Mouse (Mus musculus) hindbrain, postnatal 0 days (tissue): ENCODE data around the gene Zfp658. TPM values are rescaled to one million over a fixed set of nuclear protein-coding genes. Genes with fewer than 3 reads are reported as not detected.
A peak's percentile ranks its signal among the peaks of the same experiment; 100 is the strongest.

ENCODE experiments used
- ATAC-seq: fragments of 200-750 bp; cut with Nextera tagmentation; 2 replicates; pipeline ENCODE4 v1.8.0; 2017; ENCODE audit warnings: mild to moderate bottlenecking, moderate TSS enrichment, moderate library complexity
- DNase-seq: peaks from one replicate; pipeline ENCODE4 v3.0.0-alpha.2; 2015; ENCODE audit warnings: low spot score
- H3K27ac ChIP-seq: fragments of 300-500 bp; sonication (generic); 2 replicates; pipeline ENCODE4 v1.5.1; 2014; ENCODE audit warnings: mild to moderate bottlenecking
- H3K27me3 ChIP-seq: fragments of 300-500 bp; sonication (generic); 2 replicates; pipeline ENCODE4 v1.6.1; 2014; ENCODE audit warnings: low read length, mixed read lengths; ENCODE audit not compliant: insufficient read depth
- H3K36me3 ChIP-seq: fragments of 300-500 bp; sonication (generic); 2 replicates; pipeline ENCODE4 v1.6.1; 2014; ENCODE audit warnings: low read length, mixed read lengths; ENCODE audit not compliant: insufficient read depth
- H3K4me1 ChIP-seq: fragments of 300-500 bp; sonication (generic); 2 replicates; pipeline ENCODE4 v1.6.1; 2014; ENCODE audit warnings: antibody characterized with exemption, low read length, mixed read lengths; ENCODE audit not compliant: insufficient read depth
- H3K4me2 ChIP-seq: fragments of 300-500 bp; sonication (generic); 2 replicates; pipeline ENCODE4 v1.6.1; 2014; ENCODE audit warnings: low read depth, mild to moderate bottlenecking, low read length, moderate library complexity, mixed read lengths
- H3K4me3 ChIP-seq: fragments of 300-500 bp; sonication (generic); 2 replicates; pipeline ENCODE4 v1.5.1; 2014; ENCODE audit warnings: low read length
- H3K9ac ChIP-seq: fragments of 300-500 bp; sonication (generic); replicated peaks from 2 replicates; pipeline ENCODE4 v1.6.1; 2014; ENCODE audit warnings: mild to moderate bottlenecking, low read length, moderate library complexity, mixed read lengths
- H3K9me3 ChIP-seq: fragments of 300-500 bp; sonication (generic); 2 replicates; pipeline ENCODE4 v1.6.1; 2016; ENCODE audit warnings: low read length, mixed read lengths
- CTCF ChIP-seq: IDR thresholded peaks from 2 replicates; pipeline ENCODE4 v1.5.1; 2016; ENCODE audit warnings: antibody characterized with exemption, control low read depth, low read depth
- WGBS: fragments of 180-500 bp; shearing (Covaris S2); extraction: QIAGEN DNeasy Blood & Tissue Kit; methylation state at CpG from one replicate; pipeline ENCODE4 v1.1.7; 2014; 5-methylcytosine and 5-hydroxymethylcytosine counted together
- polyA plus RNA-seq: library from polyadenylated mRNA; unstranded; fragments of >200 nt; fragmentation: Nextera tagmentation; extraction: Ambion mirVana; gene quantifications from 2 replicates; pipeline ENCODE4 v1.2.1, GENCODE M21; 2015
- total RNA-seq: library from RNA; depleted of rRNA; stranded (reverse); fragments of >200 nt; gene quantifications from 2 replicates; pipeline ENCODE4 v1.2.3, GENCODE M21; 2014

Zfp658 gene
- total and polyA plus RNA-seq, 2 experiments from 2014 or later: 2.5 to 8.3 TPM

DNA sequence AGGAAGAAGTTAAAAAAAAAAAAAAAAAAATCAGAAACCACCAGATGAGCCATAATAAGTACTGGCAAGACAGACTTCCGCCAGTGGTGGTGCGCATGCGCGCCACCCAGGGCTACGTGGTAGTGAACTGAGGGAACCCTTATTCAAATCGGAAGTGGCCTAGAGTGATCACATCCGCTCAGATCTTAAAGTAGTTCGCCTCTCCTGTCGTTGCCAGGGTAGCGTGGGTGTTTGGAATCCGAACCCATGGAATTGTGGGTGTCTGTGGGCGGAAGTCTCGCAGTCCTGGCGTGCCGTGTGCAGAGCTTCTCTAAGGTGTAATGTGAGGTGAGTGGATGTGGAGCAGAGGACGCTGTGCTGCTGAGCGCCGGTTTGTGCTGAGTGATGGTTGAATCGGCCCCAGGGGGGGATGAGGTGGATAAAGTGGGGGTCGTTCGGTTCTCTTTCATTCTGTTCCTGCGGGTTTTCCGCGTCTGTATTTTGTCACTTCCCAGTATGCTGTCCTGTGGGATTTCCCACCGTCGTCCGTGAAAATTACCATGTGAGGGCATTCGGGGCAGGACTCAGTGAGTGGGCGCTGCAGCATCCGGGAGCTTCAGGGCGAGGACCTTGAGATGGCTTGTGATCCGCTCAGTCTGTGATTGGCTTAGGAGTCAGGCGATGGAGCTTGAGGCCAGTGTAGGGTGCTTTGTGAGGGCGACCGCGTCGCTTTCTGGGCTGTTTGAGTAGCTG, 17.6 kb downstream of the Zfp658 start, which contains the start of gene Zfp719:
Zfp719 (plus strand) TSS at position 171 of the 732 bp plus-strand sequence.
- ATAC-seq: peak; percentile 97

DNA sequence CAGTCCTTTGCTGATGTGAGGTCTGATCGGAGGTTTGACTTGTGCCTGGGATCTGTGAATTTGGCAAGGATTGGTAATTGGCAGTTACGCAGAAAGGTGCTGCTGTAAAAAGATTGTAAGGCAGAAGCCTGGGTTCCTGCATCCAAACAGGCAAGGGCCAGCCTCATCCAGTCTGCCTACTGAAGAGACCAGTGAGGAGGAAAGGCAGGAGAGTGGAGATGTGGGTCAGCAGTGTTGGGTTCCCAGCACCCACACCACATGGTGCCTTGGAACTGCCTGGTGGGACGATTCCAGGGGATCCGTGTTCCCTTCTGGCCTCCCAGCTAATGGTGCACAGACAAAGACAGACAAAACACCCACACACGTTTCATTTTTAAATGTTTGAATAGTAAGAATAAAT, 18.5 kb downstream of the Zfp658 start:
- Histone ChIP-seq H3K4me3 (peak overlapping the region; percentile 69), H3K4me1 (peaks cover 14% of the 10 kb centered on the region), H3K4me2 (peak overlapping the region; percentile 81), H3K9ac (peak overlapping the region; percentile 74), H3K9me3 (no peaks in the 10 kb centered on the region), H3K27ac (peak overlapping the region; percentile 95), H3K36me3 (peaks cover 14% of the 10 kb centered on the region), H3K27me3 (no peaks in the 10 kb centered on the region)
- ATAC-seq: no peak
- TF ChIP-seq CTCF: no peak
- WGBS: 53% methylated on average over 5 of the region's 5 CpGs
- DNase-seq: no peak

More for the DNA sequence above, 17.6 kb downstream of the Zfp658 start, which contains the start of gene Zfp719:
- TF ChIP-seq CTCF: no peak; the same call in 1 of the 2 replicates
- peak within 1 kb of the TSS; percentile 74 for H3K9ac ChIP-seq
- peaks cover 14% of the 10 kb centered on the region for H3K4me1 ChIP-seq
- H3K9me3 ChIP-seq: no peaks in the 10 kb centered on the region
- DNase-seq: peak; percentile 98
- WGBS: under 1% methylated on average over 37 of the region's 37 CpGs
- peak within 1 kb of the TSS; percentile 95 for H3K27ac ChIP-seq
- H3K36me3 ChIP-seq: peaks cover 9% of the 10 kb centered on the region
- H3K4me2 ChIP-seq: peak within 1 kb of the TSS; percentile 81
- H3K4me3 ChIP-seq: peak within 1 kb of the TSS; percentile 69
- no peaks in the 10 kb centered on the region for H3K27me3 ChIP-seq

- H3K27me3 ChIP-seq: no peaks in the 10 kb centered on the region
- no peak overlapping the region for H3K4me3 ChIP-seq
- H3K9me3 ChIP-seq: no peaks in the 10 kb centered on the region
- H3K9ac ChIP-seq: no peak overlapping the region
- DNase-seq: no peak
- H3K4me1 ChIP-seq: peaks cover 14% of the 10 kb centered on the region
- peak; percentile 19; the same call in 1 of the 2 replicates for TF ChIP-seq CTCF
- no peak overlapping the region for H3K27ac ChIP-seq
- no peak for ATAC-seq
- H3K36me3 ChIP-seq: peaks cover 39% of the 10 kb centered on the region
- 89% methylated on average over 5 of the region's 5 CpGs for WGBS
- no peak overlapping the region for H3K4me2 ChIP-seq
Measured at GRCm38 (mm10) chr7:43584790-43585189, 22.7 kb downstream of the Zfp658 start.

GRCm38 (mm10) chr7:43601884-43602283, 39.8 kb downstream of the Zfp658 start:
- TF ChIP-seq CTCF: no peak
- Histone ChIP-seq H3K9ac (no peak overlapping the region), H3K27ac (no peak overlapping the region), H3K4me2 (no peak overlapping the region), H3K4me3 (no peak overlapping the region), H3K4me1 (no peaks in the 10 kb centered on the region), H3K36me3 (no peaks in the 10 kb centered on the region), H3K9me3 (no peaks in the 10 kb centered on the region), H3K27me3 (no peaks in the 10 kb centered on the region)
- ATAC-seq (no peak), DNase-seq (no peak)
- 36% methylated on average over 5 of the region's 5 CpGs for WGBS

DNA sequence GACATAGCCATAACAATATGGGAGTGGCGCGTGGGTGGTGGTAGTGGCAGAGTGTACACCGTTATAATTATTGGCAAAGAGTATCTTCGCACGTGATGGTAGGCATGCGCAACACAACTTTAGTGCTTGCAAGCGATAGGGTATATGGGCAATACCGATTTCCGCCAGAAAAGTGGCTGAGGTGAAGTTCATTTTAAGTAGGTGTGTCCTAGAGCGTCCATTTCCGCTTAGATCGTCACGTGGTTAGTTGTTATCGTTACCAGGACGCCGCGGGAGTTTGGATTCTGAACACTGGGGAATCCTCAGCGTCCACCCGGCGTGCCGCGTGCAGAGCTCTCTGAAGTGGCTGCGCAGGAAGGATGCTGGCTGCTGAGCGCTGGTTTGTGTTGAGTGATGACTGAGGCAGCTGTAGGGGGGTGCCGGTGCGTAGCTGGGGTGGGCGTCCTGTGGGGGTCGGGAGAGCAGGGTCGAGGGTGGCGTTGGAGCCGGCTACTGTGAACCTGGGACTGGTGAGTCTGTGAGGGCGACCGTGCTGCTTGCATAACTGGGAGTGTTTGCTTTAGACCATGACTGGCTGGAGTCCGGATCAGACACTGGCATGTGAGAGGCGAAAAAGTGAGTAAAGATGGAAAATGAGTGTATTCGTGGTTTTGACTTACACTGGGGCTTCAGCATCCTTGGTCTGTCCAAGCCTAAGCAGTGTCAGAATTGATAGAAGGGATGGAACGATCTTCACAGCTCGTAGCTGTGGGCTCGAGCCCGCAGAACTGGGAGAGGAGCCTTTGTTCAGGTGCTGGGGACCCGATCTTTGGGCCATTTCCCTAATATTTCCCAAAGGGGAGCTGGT, 45.1 kb downstream of the Zfp658 start, which contains the start of gene Zfp819:
Zfp819 (plus strand) TSS at position 274 of the 847 bp plus-strand sequence.
- TF ChIP-seq CTCF: peak; percentile 7; the same call in 1 of the 2 replicates

GRCm38 (mm10) chr7:43607743-43608287, 45.8 kb downstream of the Zfp658 start:
- no peak for ATAC-seq
- Histone ChIP-seq H3K36me3 (no peaks in the 10 kb centered on the region), H3K9ac (no peak overlapping the region), H3K27ac (no peak overlapping the region), H3K4me1 (no peaks in the 10 kb centered on the region), H3K4me2 (peak overlapping the region; percentile 83), H3K27me3 (no peaks in the 10 kb centered on the region), H3K4me3 (peak overlapping the region; percentile 47; the same call in 1 of the 2 replicates), H3K9me3 (no peaks in the 10 kb centered on the region)
- no peak for DNase-seq
- WGBS: 43% methylated on average over 5 of the region's 5 CpGs
- TF ChIP-seq CTCF: no peak

More for the DNA sequence above, 45.1 kb downstream of the Zfp658 start, which contains the start of gene Zfp819:
- DNase-seq (peak; percentile 87), ATAC-seq (peak; percentile 95)
- Histone ChIP-seq H3K4me2 (peak within 1 kb of the TSS; percentile 83), H3K27me3 (no peaks in the 10 kb centered on the region), H3K9me3 (no peaks in the 10 kb centered on the region), H3K9ac (0 out of 2 replicates have a peak within 1 kb of the TSS, but pooled peaks have one; percentile 9), H3K27ac (no peak within 1 kb of the TSS), H3K4me3 (peak within 1 kb of the TSS; percentile 47), H3K36me3 (no peaks in the 10 kb centered on the region), H3K4me1 (no peaks in the 10 kb centered on the region)
- 14% methylated on average over 41 of the region's 41 CpGs for WGBS
